Mouse (Mus musculus) midbrain, postnatal 0 days (tissue): ENCODE measurements around the gene Kcnab2. TPM values are rescaled to one million over a fixed set of nuclear protein-coding genes. Genes with fewer than 3 reads are reported as not detected.

Source experiments
- ATAC-seq: fragments of 200-750 bp; cut with Nextera tagmentation; 2 replicates; pipeline ENCODE4 v1.8.0; 2017; ENCODE audit warnings: moderate number of reproducible peaks, mild to moderate bottlenecking, moderate TSS enrichment, moderate library complexity; ENCODE audit not compliant: low FRiP score
- DNase-seq: peaks from one replicate; pipeline ENCODE4 v3.0.0-alpha.2; 2015; ENCODE audit warnings: low spot score
- H3K27ac ChIP-seq: fragments of 300-500 bp; sonication (generic); 2 replicates; pipeline ENCODE4 v1.5.1; 2014; ENCODE audit warnings: low read depth, mild to moderate bottlenecking, low read length, mixed read lengths
- H3K27me3 ChIP-seq: fragments of 300-500 bp; sonication (generic); 2 replicates; pipeline ENCODE4 v1.6.1; 2014; ENCODE audit warnings: low read length, control low read depth, mixed read lengths; ENCODE audit not compliant: insufficient read depth
- H3K36me3 ChIP-seq: fragments of 300-500 bp; sonication (generic); 2 replicates; pipeline ENCODE4 v1.6.1; 2014; ENCODE audit warnings: low read length, control low read depth, mixed read lengths; ENCODE audit not compliant: insufficient read depth
- H3K4me1 ChIP-seq: fragments of 300-500 bp; sonication (generic); 2 replicates; pipeline ENCODE4 v1.6.1; 2014; ENCODE audit warnings: mild to moderate bottlenecking, control low read depth, antibody characterized with exemption, low read length, mixed read lengths; ENCODE audit not compliant: insufficient read depth
- H3K4me2 ChIP-seq: fragments of 300-500 bp; sonication (generic); 2 replicates; pipeline ENCODE4 v1.6.1; 2014; ENCODE audit warnings: low read depth, mild to moderate bottlenecking, low read length, mixed read lengths; ENCODE audit not compliant: poor library complexity, severe bottlenecking
- H3K4me3 ChIP-seq: fragments of 300-500 bp; sonication (generic); 2 replicates; pipeline ENCODE4 v1.5.1; 2014; ENCODE audit warnings: low read depth, mild to moderate bottlenecking, low read length, moderate library complexity
- H3K9ac ChIP-seq: fragments of 300-500 bp; sonication (generic); replicated peaks from 2 replicates; pipeline ENCODE4 v1.6.1; 2014; ENCODE audit warnings: mild to moderate bottlenecking, low read length, moderate library complexity, mixed read lengths; ENCODE audit not compliant: poor library complexity, severe bottlenecking
- H3K9me3 ChIP-seq: fragments of 300-500 bp; sonication (generic); 2 replicates; pipeline ENCODE4 v1.6.1; 2016; ENCODE audit warnings: low read length, control low read depth
- CTCF ChIP-seq: IDR thresholded peaks from 2 replicates; pipeline ENCODE4 v1.5.1; 2016; ENCODE audit warnings: antibody characterized with exemption, mild to moderate bottlenecking
- WGBS: fragments of 180-500 bp; shearing (Covaris S2); extraction: QIAGEN DNeasy Blood & Tissue Kit; methylation state at CpG from one replicate; pipeline ENCODE4 v1.1.7; 2014; 5-methylcytosine and 5-hydroxymethylcytosine counted together
- polyA plus RNA-seq: library from polyadenylated mRNA; unstranded; fragments of >200 nt; fragmentation: Nextera tagmentation; extraction: Ambion mirVana; gene quantifications from 2 replicates; pipeline ENCODE4 v1.2.1, GENCODE M21; 2015
- total RNA-seq: library from RNA; depleted of rRNA; stranded (reverse); fragments of >200 nt; gene quantifications from 2 replicates; pipeline ENCODE4 v1.2.3, GENCODE M21; 2014

Gene Kcnab2
- total and polyA plus RNA-seq, 2 experiments from 2014 or later = 30.2 to 66.9 TPM

DNA sequence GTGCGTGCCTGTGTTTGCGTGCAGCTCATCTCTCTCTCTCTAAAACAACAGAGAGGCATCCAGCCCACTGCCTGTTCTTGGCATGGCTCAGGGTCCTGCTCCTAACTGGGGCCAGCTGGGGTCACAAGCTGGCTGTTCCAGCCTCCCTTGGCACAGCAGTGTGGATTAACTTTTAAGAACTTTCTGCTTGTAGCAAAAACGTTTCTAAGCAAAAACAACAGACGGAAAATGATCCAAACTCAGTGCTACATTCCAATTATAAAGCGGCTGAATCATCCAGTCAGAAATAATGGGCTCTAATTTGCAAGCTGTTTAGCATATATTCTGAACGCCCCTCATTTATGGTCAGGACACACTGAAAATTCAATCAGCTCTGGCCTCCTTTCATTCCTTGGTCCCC lies 72.5 kb downstream of the Kcnab2 start:
- Histone ChIP-seq H3K36me3 (no peaks in the 10 kb centered on the region), H3K4me1 (no peaks in the 10 kb centered on the region), H3K27me3 (no peaks in the 10 kb centered on the region), H3K4me3 (no peak overlapping the region), H3K9me3 (no peaks in the 10 kb centered on the region), H3K9ac (0 out of 2 replicates have a peak overlapping the region, but pooled peaks have one; percentile 33), H3K4me2 (no peak overlapping the region), H3K27ac (peak overlapping the region; percentile 14; the same call in 1 of the 2 replicates)
- WGBS = 64% methylated on average over 6 of the region's 6 CpGs
- DNase-seq (no peak), ATAC-seq (no peak)
- TF ChIP-seq CTCF = no peak

DNA sequence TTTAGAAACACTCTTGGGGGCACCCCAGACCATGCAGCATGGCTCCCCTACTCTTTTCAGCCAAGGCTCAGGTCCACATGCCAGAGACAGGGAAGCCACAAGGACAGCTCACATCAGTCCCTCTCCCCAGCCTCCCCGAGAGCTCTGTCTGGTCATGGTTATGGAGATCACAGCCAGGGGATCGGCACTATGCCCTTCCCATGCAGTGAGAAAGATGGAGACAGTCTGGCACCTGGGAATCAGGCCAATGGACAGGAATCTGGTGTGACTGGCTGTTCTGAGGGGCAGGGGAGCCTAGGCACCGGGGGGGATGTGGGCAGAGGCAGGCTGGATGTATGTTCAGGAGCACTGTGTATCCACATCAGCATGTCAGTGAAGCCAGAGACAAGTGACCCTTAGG lies 78.7 kb downstream of the Kcnab2 start:
- Histone ChIP-seq H3K36me3 (no peaks in the 10 kb centered on the region), H3K4me1 (no peaks in the 10 kb centered on the region), H3K9me3 (no peaks in the 10 kb centered on the region), H3K27ac (no peak overlapping the region), H3K27me3 (no peaks in the 10 kb centered on the region), H3K9ac (no peak overlapping the region), H3K4me3 (no peak overlapping the region), H3K4me2 (no peak overlapping the region)
- TF ChIP-seq CTCF = no peak
- 69% methylated on average over 3 of the region's 3 CpGs for WGBS
- ATAC-seq (no peak), DNase-seq (peak; percentile 35)

DNA sequence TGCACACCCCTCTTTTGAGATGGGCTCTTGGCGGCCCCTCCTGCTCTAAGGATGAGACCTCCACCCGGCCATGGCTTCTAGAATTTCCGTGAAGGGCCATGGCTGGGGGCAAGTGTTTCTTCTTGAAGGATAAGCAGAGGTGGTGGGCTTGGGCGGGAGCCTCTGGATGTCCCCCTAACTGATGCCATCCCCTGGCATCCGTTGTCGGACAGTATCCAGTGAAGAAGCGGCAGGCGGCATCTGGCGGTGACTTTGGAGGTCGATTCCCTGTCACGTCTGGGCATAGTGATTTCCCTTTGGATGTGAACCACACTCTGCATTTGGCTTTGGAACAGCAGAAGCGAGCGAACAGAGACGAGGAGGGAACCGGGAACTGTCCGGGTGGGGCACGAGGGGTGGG lies 85.0 kb downstream of the Kcnab2 start:
- H3K27ac ChIP-seq = no peak overlapping the region
- TF ChIP-seq CTCF = no peak
- no peaks in the 10 kb centered on the region for H3K9me3 ChIP-seq
- DNase-seq (peak; percentile 25), ATAC-seq (no peak)
- H3K4me2 ChIP-seq = no peak overlapping the region
- peaks cover 10% of the 10 kb centered on the region for H3K36me3 ChIP-seq
- no peak overlapping the region for H3K9ac ChIP-seq
- no peaks in the 10 kb centered on the region for H3K27me3 ChIP-seq
- 88% methylated on average over 17 of the region's 17 CpGs for WGBS
- H3K4me1 ChIP-seq = no peaks in the 10 kb centered on the region
- H3K4me3 ChIP-seq = no peak overlapping the region

DNA sequence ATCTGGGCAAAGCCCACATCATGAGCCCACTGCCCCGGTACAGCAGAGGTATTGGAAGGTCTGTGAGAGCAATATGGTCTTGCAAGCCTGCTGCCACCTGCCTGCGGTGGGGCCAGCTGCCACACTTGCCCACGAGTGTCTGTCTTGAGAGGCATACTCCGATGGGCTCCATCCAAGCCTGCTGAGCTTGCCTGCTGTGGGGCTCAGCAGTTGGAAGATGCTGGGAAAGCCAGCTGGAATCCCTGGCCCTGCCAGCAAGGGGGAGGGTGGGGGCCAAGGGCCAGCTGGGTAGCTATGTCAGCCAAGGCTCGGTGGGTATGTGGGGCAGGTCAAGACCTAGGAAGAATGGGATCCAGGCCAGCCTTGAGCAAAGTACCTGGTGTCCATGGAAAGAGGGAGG lies 85.5 kb downstream of the Kcnab2 start:
- WGBS = 78% methylated on average over 5 of the region's 5 CpGs
- no peak overlapping the region for H3K4me3 ChIP-seq
- TF ChIP-seq CTCF = no peak
- no peak overlapping the region for H3K9ac ChIP-seq
- ATAC-seq = no peak
- no peaks in the 10 kb centered on the region for H3K27me3 ChIP-seq
- H3K36me3 ChIP-seq = peaks cover 11% of the 10 kb centered on the region
- H3K27ac ChIP-seq = no peak overlapping the region
- H3K4me1 ChIP-seq = no peaks in the 10 kb centered on the region
- no peak overlapping the region for H3K4me2 ChIP-seq
- no peaks in the 10 kb centered on the region for H3K9me3 ChIP-seq
- peak; percentile 26 for DNase-seq

DNA sequence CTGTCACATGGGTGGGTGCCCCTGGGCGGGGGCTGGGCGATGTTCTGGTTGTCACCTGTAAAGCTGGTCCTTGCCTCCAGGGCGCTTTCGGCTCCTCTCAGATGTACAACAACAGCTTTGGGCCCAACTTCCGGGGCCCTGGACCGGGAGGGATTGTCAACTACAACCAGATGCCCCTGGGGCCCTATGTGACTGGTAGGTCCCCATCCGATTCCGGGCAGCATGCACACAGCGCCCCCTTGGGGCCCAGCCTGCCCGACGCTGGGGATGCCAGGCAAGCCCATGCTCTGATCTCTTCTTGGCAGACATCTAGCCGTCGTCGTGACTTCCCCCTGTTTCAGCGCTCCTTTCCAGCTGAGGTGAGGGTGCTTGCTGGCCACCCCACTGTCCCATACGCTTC lies 92.0 kb downstream of the Kcnab2 start:
- no peak for ATAC-seq
- H3K4me3 ChIP-seq = no peak overlapping the region
- no peak overlapping the region for H3K4me2 ChIP-seq
- peak; percentile 57 for TF ChIP-seq CTCF
- no peaks in the 10 kb centered on the region for H3K27me3 ChIP-seq
- no peaks in the 10 kb centered on the region for H3K4me1 ChIP-seq
- peaks cover 55% of the 10 kb centered on the region for H3K36me3 ChIP-seq
- DNase-seq = no peak
- no peaks in the 10 kb centered on the region for H3K9me3 ChIP-seq
- no peak overlapping the region for H3K9ac ChIP-seq
- 59% methylated on average over 16 of the region's 16 CpGs for WGBS
- no peak overlapping the region for H3K27ac ChIP-seq

DNA sequence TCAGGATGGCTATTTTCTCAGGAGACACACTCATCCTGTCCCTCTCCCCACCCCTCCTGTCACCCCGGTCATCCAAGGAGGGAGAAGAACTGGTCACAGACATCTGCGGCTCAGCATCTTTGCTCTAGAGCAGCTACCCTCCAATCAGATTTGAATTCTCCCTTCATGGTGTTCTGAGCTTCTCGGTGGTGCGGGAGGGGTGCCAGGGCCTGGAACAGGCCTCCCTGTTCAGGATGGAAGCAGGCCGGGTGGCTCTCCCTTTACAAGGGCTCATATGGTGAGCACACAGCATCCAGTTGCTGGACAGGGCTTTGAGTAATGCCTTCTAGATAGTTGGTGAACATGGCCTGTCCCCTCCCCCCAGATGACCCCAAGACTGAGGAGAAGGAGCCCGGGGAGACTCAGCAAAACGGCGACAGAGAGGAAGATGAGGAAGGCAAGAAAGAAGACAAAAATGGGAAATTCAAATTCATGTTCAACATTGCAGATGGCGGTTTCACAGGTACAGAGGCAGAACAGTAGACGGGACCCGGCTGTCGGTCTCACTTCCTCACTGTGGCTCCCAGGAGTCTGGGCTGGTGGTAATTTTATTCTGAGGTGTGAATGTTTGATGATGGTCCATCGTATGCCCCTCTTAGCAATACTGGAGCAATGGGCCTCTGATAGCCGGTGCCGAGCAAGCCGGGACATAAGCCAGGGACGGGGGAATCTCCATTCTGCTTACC lies 95.0 kb downstream of the Kcnab2 start:
- no peak for DNase-seq
- no peak overlapping the region for H3K4me2 ChIP-seq
- 0 out of 2 replicates have a peak overlapping the region, but pooled peaks have one; percentile 33 for H3K9ac ChIP-seq
- no peak for ATAC-seq
- no peak for TF ChIP-seq CTCF
- WGBS = 84% methylated on average over 17 of the region's 17 CpGs
- no peak overlapping the region for H3K4me3 ChIP-seq
- H3K9me3 ChIP-seq = no peaks in the 10 kb centered on the region
- no peaks in the 10 kb centered on the region for H3K27me3 ChIP-seq
- peaks cover 77% of the 10 kb centered on the region for H3K36me3 ChIP-seq
- no peak overlapping the region for H3K27ac ChIP-seq
- H3K4me1 ChIP-seq = no peaks in the 10 kb centered on the region
